Mouse (Mus musculus): ENCODE measurements around the gene Dync1i1. TPM values are rescaled to one million over a fixed set of nuclear protein-coding genes. Genes with fewer than 3 reads are reported as not detected.

The Dync1i1 gene
- polyA plus RNA-seq, 1 experiment = 3.9 TPM

DNA sequence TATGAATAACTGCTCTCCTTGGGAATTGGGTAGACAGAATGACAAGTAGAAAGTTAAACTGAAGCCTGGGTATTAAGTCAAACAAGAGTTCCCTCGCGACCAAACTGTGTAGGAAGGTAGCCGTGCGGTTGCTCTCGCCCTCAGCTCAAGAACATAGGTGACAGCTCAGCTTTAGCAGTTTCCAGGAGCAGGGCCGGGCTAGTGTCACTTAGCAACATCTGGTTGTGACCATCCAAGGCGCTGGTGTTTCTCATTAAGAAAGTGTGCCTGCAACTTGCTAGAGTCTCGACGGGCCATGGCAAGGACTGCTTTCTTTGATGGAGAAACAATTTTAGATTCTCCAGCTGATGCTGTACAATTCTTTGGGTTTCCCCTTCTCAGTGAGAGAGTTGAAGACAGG lies 291.5 kb downstream of the Dync1i1 start:
- Histone ChIP-seq H3K36me3 (ENCODE audit: control insufficient read depth, insufficient read depth) (no peaks in the 10 kb centered on the region), H3K79me2 (ENCODE audit: control insufficient read depth, insufficient read depth) (no peaks in the 10 kb centered on the region), H3ac (ENCODE audit: control insufficient read depth, insufficient read length) (no peak overlapping the region), H3K27me3 (ENCODE audit: control insufficient read depth, insufficient read depth, insufficient read length) (no peaks in the 10 kb centered on the region), H3K4me3 (no peak overlapping the region), H3K4me2 (ENCODE audit: low read depth) (no peak overlapping the region)
- TF ChIP-seq TCF12 (IDR thresholded peaks at IDR 0.05; ENCODE audit: insufficient read depth, poor library complexity, severe bottlenecking) (no peak), MAX (IDR thresholded peaks at IDR 0.05; ENCODE audit: low read depth) (no peak), USF1 (IDR thresholded peaks at IDR 0.05; ENCODE audit: low read depth) (no peak), POLR2A (IDR thresholded peaks at IDR 0.05; ENCODE audit: insufficient read length, low read depth) (no peak), E2F4 (IDR thresholded peaks at IDR 0.05; ENCODE audit: insufficient read depth) (no peak), MYOG (IDR thresholded peaks at IDR 0.05; ENCODE audit: control insufficient read depth in 1 of 3, insufficient read depth in 1 of 3, insufficient read length in 2 of 3, low read depth in 2 of 3) (no peak), TCF3 (IDR thresholded peaks at IDR 0.05; ENCODE audit: insufficient read length, low read depth) (no peak), MYOD1 (IDR thresholded peaks at IDR 0.05; ENCODE audit: control insufficient read depth in 1 of 3, insufficient read length in 2 of 3, low read depth in 2 of 3) (no peak), POLR2AphosphoS2 (IDR thresholded peaks at IDR 0.05; ENCODE audit: insufficient read length, low read depth) (no peak), REST (IDR thresholded peaks at IDR 0.05; ENCODE audit: insufficient read depth, insufficient read length) (no peak), CEBPB (IDR thresholded peaks at IDR 0.05; ENCODE audit: insufficient read depth, poor library complexity, severe bottlenecking) (no peak), SRF (IDR thresholded peaks at IDR 0.05; ENCODE audit: control insufficient read depth, insufficient read length, low read depth) (no peak)

DNA sequence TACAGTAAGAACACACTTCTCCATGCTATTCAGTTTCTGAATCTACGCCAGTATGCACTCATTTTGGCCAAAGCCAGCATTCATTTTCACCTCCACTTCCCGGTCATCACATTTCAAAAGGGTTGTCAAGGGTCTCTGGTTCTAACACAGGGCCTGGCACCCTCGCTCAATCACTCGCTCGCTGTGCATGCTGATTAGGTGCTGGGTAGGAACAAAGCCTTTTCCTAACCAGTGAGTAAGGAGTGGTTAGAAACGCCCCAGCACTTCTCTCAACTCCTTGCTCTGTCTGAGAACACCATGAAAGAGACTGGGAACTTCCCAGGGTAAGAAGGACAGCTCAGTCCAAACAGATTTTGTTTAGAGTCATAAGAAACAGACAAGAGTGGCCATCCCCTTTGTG lies 298.5 kb downstream of the Dync1i1 start:
- no peak overlapping the region for H3K4me3 ChIP-seq
- no peak overlapping the region for H3ac ChIP-seq (ENCODE audit: control insufficient read depth, insufficient read length)
- no peaks in the 10 kb centered on the region for H3K79me2 ChIP-seq (ENCODE audit: control insufficient read depth, insufficient read depth)
- H3K27me3 ChIP-seq (ENCODE audit: control insufficient read depth, insufficient read depth, insufficient read length) = peaks cover 4% of the 10 kb centered on the region
- TF ChIP-seq MAX (IDR thresholded peaks at IDR 0.05; ENCODE audit: low read depth) (no peak), TCF3 (IDR thresholded peaks at IDR 0.05; ENCODE audit: insufficient read length, low read depth) (no peak), POLR2AphosphoS2 (IDR thresholded peaks at IDR 0.05; ENCODE audit: insufficient read length, low read depth) (no peak), CEBPB (IDR thresholded peaks at IDR 0.05; ENCODE audit: insufficient read depth, poor library complexity, severe bottlenecking) (no peak), TCF12 (IDR thresholded peaks at IDR 0.05; ENCODE audit: insufficient read depth, poor library complexity, severe bottlenecking) (no peak), POLR2A (IDR thresholded peaks at IDR 0.05; ENCODE audit: insufficient read length, low read depth) (no peak), E2F4 (IDR thresholded peaks at IDR 0.05; ENCODE audit: insufficient read depth) (no peak), SRF (IDR thresholded peaks at IDR 0.05; ENCODE audit: control insufficient read depth, insufficient read length, low read depth) (no peak), REST (IDR thresholded peaks at IDR 0.05; ENCODE audit: insufficient read depth, insufficient read length) (no peak), MYOD1 (IDR thresholded peaks at IDR 0.05; ENCODE audit: control insufficient read depth in 1 of 3, insufficient read length in 2 of 3, low read depth in 2 of 3) (no peak), MYOG (IDR thresholded peaks at IDR 0.05; ENCODE audit: control insufficient read depth in 1 of 3, insufficient read depth in 1 of 3, insufficient read length in 2 of 3, low read depth in 2 of 3) (no peak)
- no peak overlapping the region for H3K4me2 ChIP-seq (ENCODE audit: low read depth)
- H3K36me3 ChIP-seq (ENCODE audit: control insufficient read depth, insufficient read depth) = no peaks in the 10 kb centered on the region

DNA sequence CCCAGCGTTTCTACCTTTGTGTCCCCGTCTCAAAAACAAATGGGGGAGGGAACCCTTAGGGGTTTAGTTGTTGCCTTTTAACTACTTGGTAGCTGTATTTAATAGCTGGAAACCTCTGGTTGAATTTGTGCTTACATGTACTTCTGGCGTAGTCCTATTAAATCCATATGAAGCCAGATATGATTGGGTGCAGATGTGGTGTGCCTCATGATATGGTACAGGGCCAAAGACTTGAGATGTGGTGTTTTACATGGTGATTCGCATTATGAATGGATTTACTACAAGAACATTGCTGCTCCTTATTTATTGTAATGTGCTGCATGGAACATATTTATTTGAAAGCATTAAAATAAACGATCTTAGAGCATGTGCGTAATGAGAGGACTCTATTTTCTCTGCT lies 302.2 kb downstream of the Dync1i1 start:
- Histone ChIP-seq H3K4me3 (no peak overlapping the region), H3K4me2 (ENCODE audit: low read depth) (no peak overlapping the region), H3K79me2 (ENCODE audit: control insufficient read depth, insufficient read depth) (no peaks in the 10 kb centered on the region), H3K27me3 (ENCODE audit: control insufficient read depth, insufficient read depth, insufficient read length) (peaks cover 4% of the 10 kb centered on the region), H3ac (ENCODE audit: control insufficient read depth, insufficient read length) (no peak overlapping the region), H3K36me3 (ENCODE audit: control insufficient read depth, insufficient read depth) (no peaks in the 10 kb centered on the region)
- TF ChIP-seq USF1 (IDR thresholded peaks at IDR 0.05; ENCODE audit: low read depth) (no peak), E2F4 (IDR thresholded peaks at IDR 0.05; ENCODE audit: insufficient read depth) (no peak), POLR2A (IDR thresholded peaks at IDR 0.05; ENCODE audit: insufficient read length, low read depth) (no peak), TCF12 (IDR thresholded peaks at IDR 0.05; ENCODE audit: insufficient read depth, poor library complexity, severe bottlenecking) (no peak), MAX (IDR thresholded peaks at IDR 0.05; ENCODE audit: low read depth) (no peak)

DNA sequence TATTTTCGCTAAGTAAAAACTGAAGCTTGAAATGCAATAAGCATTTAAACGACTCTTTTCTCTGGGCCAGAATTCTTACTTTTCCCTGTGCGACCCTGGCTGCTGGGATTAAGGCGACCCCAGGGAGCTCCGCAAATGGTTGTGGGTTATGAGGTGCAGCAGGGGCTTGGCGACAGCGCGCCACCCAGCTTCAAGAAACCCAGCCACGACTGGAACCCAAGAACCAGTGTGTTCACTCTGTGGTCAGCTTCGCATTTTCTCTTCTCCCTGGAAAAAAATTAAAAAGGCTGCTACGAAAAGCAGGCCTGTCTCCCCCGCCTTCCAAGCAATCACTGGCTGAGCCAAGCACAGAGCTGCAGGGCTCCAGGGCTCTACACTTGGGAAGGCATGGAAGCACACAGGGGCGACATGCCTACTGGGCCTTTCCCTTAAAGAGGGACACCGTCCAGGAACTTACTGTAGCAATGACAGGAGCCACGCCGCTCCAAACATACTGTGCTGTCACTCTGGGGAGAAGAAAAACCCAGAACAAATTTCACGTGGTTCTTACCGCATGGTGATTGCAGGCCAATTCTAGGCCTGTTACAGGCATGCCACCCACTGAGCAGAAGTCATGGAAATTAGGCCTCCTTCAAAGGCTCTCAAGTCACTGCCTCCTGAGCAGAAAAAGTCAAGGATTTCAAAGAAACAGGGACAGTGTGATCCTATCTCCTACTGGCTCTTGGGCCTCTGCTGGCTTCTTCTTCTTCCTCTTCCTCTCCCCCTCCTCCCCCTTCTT lies 313.5 kb downstream of the Dync1i1 start:
- Histone ChIP-seq H3K4me3 (no peak overlapping the region), H3K27me3 (ENCODE audit: control insufficient read depth, insufficient read depth, insufficient read length) (no peaks in the 10 kb centered on the region), H3K4me2 (ENCODE audit: low read depth) (no peak overlapping the region), H3K36me3 (ENCODE audit: control insufficient read depth, insufficient read depth) (no peaks in the 10 kb centered on the region), H3ac (ENCODE audit: control insufficient read depth, insufficient read length) (no peak overlapping the region), H3K79me2 (ENCODE audit: control insufficient read depth, insufficient read depth) (no peaks in the 10 kb centered on the region)
- no peak for TF ChIP-seq REST (IDR thresholded peaks at IDR 0.05; ENCODE audit: insufficient read depth, insufficient read length)
- TF ChIP-seq SRF (IDR thresholded peaks at IDR 0.05; ENCODE audit: control insufficient read depth, insufficient read length, low read depth) = no peak
- no peak for TF ChIP-seq CEBPB (IDR thresholded peaks at IDR 0.05; ENCODE audit: insufficient read depth, poor library complexity, severe bottlenecking)
- no peak for TF ChIP-seq TCF3 (IDR thresholded peaks at IDR 0.05; ENCODE audit: insufficient read length, low read depth)
- TF ChIP-seq POLR2A (IDR thresholded peaks at IDR 0.05; ENCODE audit: insufficient read length, low read depth) = no peak
- no peak for TF ChIP-seq USF1 (IDR thresholded peaks at IDR 0.05; ENCODE audit: low read depth)
- no peak for TF ChIP-seq MYOD1 (IDR thresholded peaks at IDR 0.05; ENCODE audit: control insufficient read depth in 1 of 3, insufficient read length in 2 of 3, low read depth in 2 of 3)
- no peak for TF ChIP-seq TCF12 (IDR thresholded peaks at IDR 0.05; ENCODE audit: insufficient read depth, poor library complexity, severe bottlenecking)
- TF ChIP-seq MAX (IDR thresholded peaks at IDR 0.05; ENCODE audit: low read depth) = no peak
- no peak for TF ChIP-seq POLR2AphosphoS2 (IDR thresholded peaks at IDR 0.05; ENCODE audit: insufficient read length, low read depth)
- no peak for TF ChIP-seq MYOG (IDR thresholded peaks at IDR 0.05; ENCODE audit: control insufficient read depth in 1 of 3, insufficient read depth in 1 of 3, insufficient read length in 2 of 3, low read depth in 2 of 3)
- no peak for TF ChIP-seq E2F4 (IDR thresholded peaks at IDR 0.05; ENCODE audit: insufficient read depth)
